Comparison of ENCODE assay signal across 8 mouse cellular contexts in genomic region chr11:97072533-97072932, GRCm38 (mm10). TPM values are rescaled to one million over a fixed set of nuclear protein-coding genes. Genes with fewer than 3 reads are reported as not detected.
DNase-seq lines count a peak whose midpoint lies in the region; ATAC-seq and TF ChIP-seq lines count a peak whose summit lies in the region.

No protein-coding gene starts in this region.

- H3K79me2 ChIP-seq in C2C12 (ENCODE audit: control insufficient read depth, insufficient read depth) = no peaks in the 10 kb centered on the region

- no peak overlapping the region for H3K4me3 ChIP-seq in forebrain, embryonic 14.5 days (ENCODE audit: low read depth, low read length)
- no peak overlapping the region for H3K4me3 ChIP-seq in forebrain, embryonic 15.5 days
- H3K4me3 ChIP-seq in C2C12 (ENCODE audit: insufficient read depth, poor library complexity, severe bottlenecking) = no peak overlapping the region
- H3K4me3 ChIP-seq in hindbrain, embryonic 14.5 days (replicated peaks; ENCODE audit: low read length) = no peak overlapping the region
- H3K4me3 ChIP-seq in limb, embryonic 14.5 days (replicated peaks; ENCODE audit: low read length) = no peak overlapping the region
- H3K4me3 ChIP-seq in neural tube, embryonic 15.5 days (replicated peaks) = no peak overlapping the region

- peak; percentile 81 for DNase-seq in forebrain, embryonic 14.5 days (ENCODE audit: low spot score)
- peak; percentile 41 for DNase-seq in c-Kit-positive CD71-positive TER-119-negative erythroid progenitor cells, embryonic 14.5 days (ENCODE audit: low read depth)
- DNase-seq in hindbrain, embryonic 14.5 days (ENCODE audit: low spot score) = peak; percentile 86
- peak; percentile 75 for DNase-seq in limb, embryonic 14.5 days (ENCODE audit: low spot score)
- no peak for DNase-seq in urinary bladder, postnatal 25 days (ENCODE audit: low spot score)

- no peak overlapping the region for H3K27ac ChIP-seq in forebrain, embryonic 14.5 days (ENCODE audit: low read depth, low read length)
- H3K27ac ChIP-seq in forebrain, embryonic 15.5 days (replicated peaks) = no peak overlapping the region
- no peak overlapping the region for H3K27ac ChIP-seq in hindbrain, embryonic 14.5 days
- no peak overlapping the region for H3K27ac ChIP-seq in limb, embryonic 14.5 days (replicated peaks; ENCODE audit: low read depth, low read length)
- H3K27ac ChIP-seq in neural tube, embryonic 15.5 days (replicated peaks) = no peak overlapping the region

- peak; percentile 30 for TF ChIP-seq CTCF in C2C12 (IDR thresholded peaks at IDR 0.05; ENCODE audit: control insufficient read depth, insufficient read depth, insufficient read length)

- H3K36me3 ChIP-seq in forebrain, embryonic 14.5 days (ENCODE audit: control insufficient read depth, insufficient read depth, low read length) = peaks cover 10% of the 10 kb centered on the region
- H3K36me3 ChIP-seq in forebrain, embryonic 15.5 days = peaks cover 5% of the 10 kb centered on the region; the same call in 1 of the 2 replicates
- no peaks in the 10 kb centered on the region for H3K36me3 ChIP-seq in C2C12 (ENCODE audit: control insufficient read depth, insufficient read depth)
- H3K36me3 ChIP-seq in hindbrain, embryonic 14.5 days (replicated peaks; ENCODE audit: control insufficient read depth, insufficient read depth) = peaks cover 17% of the 10 kb centered on the region
- H3K36me3 ChIP-seq in limb, embryonic 14.5 days (ENCODE audit: control insufficient read depth, insufficient read depth, low read length) = 0 out of 2 replicates have a peak, but pooled peaks cover 6% of the 10 kb centered on the region
- peaks cover 16% of the 10 kb centered on the region for H3K36me3 ChIP-seq in neural tube, embryonic 15.5 days

- H3K79me3 ChIP-seq in C2C12 (ENCODE audit: low read depth) = no peaks in the 10 kb centered on the region

- H3K4me1 ChIP-seq in forebrain, embryonic 14.5 days (ENCODE audit: control insufficient read depth, insufficient read depth, low read length) = no peaks in the 10 kb centered on the region
- no peaks in the 10 kb centered on the region for H3K4me1 ChIP-seq in forebrain, embryonic 15.5 days
- H3K4me1 ChIP-seq in hindbrain, embryonic 14.5 days (replicated peaks; ENCODE audit: control insufficient read depth, insufficient read depth, low read length) = no peaks in the 10 kb centered on the region
- no peaks in the 10 kb centered on the region for H3K4me1 ChIP-seq in limb, embryonic 14.5 days (ENCODE audit: control insufficient read depth, insufficient read depth, low read length)
- H3K4me1 ChIP-seq in neural tube, embryonic 15.5 days = no peaks in the 10 kb centered on the region

- no peaks in the 10 kb centered on the region for H3K9me3 ChIP-seq in forebrain, embryonic 14.5 days (replicated peaks; ENCODE audit: control insufficient read depth, low read length)
- H3K9me3 ChIP-seq in forebrain, embryonic 15.5 days = no peaks in the 10 kb centered on the region
- H3K9me3 ChIP-seq in hindbrain, embryonic 14.5 days (ENCODE audit: control insufficient read depth, low read length) = no peaks in the 10 kb centered on the region
- H3K9me3 ChIP-seq in limb, embryonic 14.5 days (ENCODE audit: control insufficient read depth, low read length) = no peaks in the 10 kb centered on the region
- H3K9me3 ChIP-seq in neural tube, embryonic 15.5 days (replicated peaks) = no peaks in the 10 kb centered on the region

- no peaks in the 10 kb centered on the region for H3K27me3 ChIP-seq in forebrain, embryonic 14.5 days (replicated peaks; ENCODE audit: control insufficient read depth, insufficient read depth, low read length)
- no peaks in the 10 kb centered on the region for H3K27me3 ChIP-seq in forebrain, embryonic 15.5 days
- H3K27me3 ChIP-seq in C2C12 (ENCODE audit: control insufficient read depth, insufficient read depth, insufficient read length) = peaks cover 14% of the 10 kb centered on the region
- no peaks in the 10 kb centered on the region for H3K27me3 ChIP-seq in hindbrain, embryonic 14.5 days (ENCODE audit: control insufficient read depth, insufficient read depth, low read length)
- H3K27me3 ChIP-seq in limb, embryonic 14.5 days (ENCODE audit: control insufficient read depth, insufficient read depth, low read length) = no peaks in the 10 kb centered on the region
- no peaks in the 10 kb centered on the region for H3K27me3 ChIP-seq in neural tube, embryonic 15.5 days (replicated peaks)

- ATAC-seq in forebrain, embryonic 14.5 days = 0 out of 2 replicates have a peak, but pooled peaks have one; percentile 15
- no peak for ATAC-seq in forebrain, embryonic 15.5 days (replicated peaks)
- no peak; the same call in 1 of the 2 replicates for ATAC-seq in hindbrain, embryonic 14.5 days (ENCODE audit: low FRiP score)
- ATAC-seq in limb, embryonic 14.5 days (ENCODE audit: low FRiP score, low read depth) = peak; percentile 53; the same call in 1 of the 2 replicates
- ATAC-seq in neural tube, embryonic 15.5 days (ENCODE audit: low FRiP score) = peak; percentile 55; the same call in 1 of the 2 replicates

- no peak overlapping the region for H3K9ac ChIP-seq in forebrain, embryonic 14.5 days (ENCODE audit: low read length)
- no peak overlapping the region for H3K9ac ChIP-seq in forebrain, embryonic 15.5 days (replicated peaks)
- H3K9ac ChIP-seq in hindbrain, embryonic 14.5 days = no peak overlapping the region
- no peak overlapping the region for H3K9ac ChIP-seq in limb, embryonic 14.5 days (ENCODE audit: low read depth, low read length, severe bottlenecking)
- no peak overlapping the region for H3K9ac ChIP-seq in neural tube, embryonic 15.5 days (replicated peaks)

- no peak for TF ChIP-seq POLR2A in limb, embryonic 14.5 days (IDR thresholded peaks at IDR 0.05; ENCODE audit: borderline replicate concordance, extremely low read depth, insufficient read depth, insufficient read length)

- WGBS in forebrain, embryonic 14.5 days = 33% methylated on average over 3 of the region's 3 CpGs
- WGBS in forebrain, embryonic 15.5 days = 32% methylated on average over 3 of the region's 3 CpGs
- WGBS in hindbrain, embryonic 14.5 days = 26% methylated on average over 3 of the region's 3 CpGs
- WGBS in limb, embryonic 14.5 days = 30% methylated on average over 3 of the region's 3 CpGs
- 27% methylated on average over 3 of the region's 3 CpGs for WGBS in neural tube, embryonic 15.5 days

- no peak overlapping the region for H3K4me2 ChIP-seq in forebrain, embryonic 14.5 days (ENCODE audit: low read length)
- no peak overlapping the region for H3K4me2 ChIP-seq in forebrain, embryonic 15.5 days (replicated peaks)
- no peak overlapping the region for H3K4me2 ChIP-seq in hindbrain, embryonic 14.5 days (replicated peaks)
- H3K4me2 ChIP-seq in limb, embryonic 14.5 days (replicated peaks; ENCODE audit: low read depth, low read length, severe bottlenecking) = no peak overlapping the region
- H3K4me2 ChIP-seq in neural tube, embryonic 15.5 days = no peak overlapping the region

- no peak overlapping the region for H3ac ChIP-seq in C2C12 (ENCODE audit: control insufficient read depth, insufficient read length, low read depth)

RNA-seq across cellular contexts. Expression of gene Osbpl7, which starts 22.1 kb away (rescaled TPM):
- polyA plus RNA-seq in forebrain, embryonic 14.5 days (2014; fragmentation: Nextera tagmentation; extraction: Ambion mirVana) = 6.1 and 6.7 TPM in 2 replicates
- 10.2 and 10.5 TPM in 2 replicates for polyA plus RNA-seq in forebrain, embryonic 15.5 days (2015; fragmentation: Nextera tagmentation; extraction: Ambion mirVana)
- polyA plus RNA-seq in C2C12 (2012; fragmentation: generic; extraction: Trizol) = 1.8 TPM
- polyA plus RNA-seq in hindbrain, embryonic 14.5 days (2014; fragmentation: Nextera tagmentation; extraction: Ambion mirVana) = 6.3 and 7.9 TPM in 2 replicates
- polyA plus RNA-seq in limb, embryonic 14.5 days (2012; rRNA removed) = 12.7 and 15.9 TPM in 2 replicates
- 6.9 and 7.0 TPM in 2 replicates for polyA plus RNA-seq in limb, embryonic 14.5 days (2014; fragmentation: Nextera tagmentation; extraction: Ambion mirVana)
- polyA plus RNA-seq in neural tube, embryonic 15.5 days (2015; fragmentation: Nextera tagmentation; extraction: Ambion mirVana) = 10.4 and 12.7 TPM in 2 replicates

RNA-seq across cellular contexts. Expression of gene Mrpl10, which starts 31.2 kb away (rescaled TPM):
- 56.2 and 57.6 TPM in 2 replicates for polyA plus RNA-seq in forebrain, embryonic 14.5 days (2014; fragmentation: Nextera tagmentation; extraction: Ambion mirVana)
- 57.0 and 58.4 TPM in 2 replicates for polyA plus RNA-seq in forebrain, embryonic 15.5 days (2015; fragmentation: Nextera tagmentation; extraction: Ambion mirVana)
- polyA plus RNA-seq in C2C12 (2012; fragmentation: generic; extraction: Trizol) = 77.5 TPM
- polyA plus RNA-seq in hindbrain, embryonic 14.5 days (2014; fragmentation: Nextera tagmentation; extraction: Ambion mirVana) = 60.5 TPM in 2 replicates
- 84.5 and 92.2 TPM in 2 replicates for polyA plus RNA-seq in limb, embryonic 14.5 days (2012; rRNA removed)
- polyA plus RNA-seq in limb, embryonic 14.5 days (2014; fragmentation: Nextera tagmentation; extraction: Ambion mirVana) = 77.3 and 82.3 TPM in 2 replicates
- polyA plus RNA-seq in neural tube, embryonic 15.5 days (2015; fragmentation: Nextera tagmentation; extraction: Ambion mirVana) = 63.7 and 67.4 TPM in 2 replicates

RNA-seq across cellular contexts. Expression of gene Lrrc46, which starts 31.3 kb away (rescaled TPM):
- polyA plus RNA-seq in forebrain, embryonic 14.5 days (2014; fragmentation: Nextera tagmentation; extraction: Ambion mirVana) = 4.3 and 4.5 TPM in 2 replicates
- 2.9 and 4.6 TPM in 2 replicates for polyA plus RNA-seq in forebrain, embryonic 15.5 days (2015; fragmentation: Nextera tagmentation; extraction: Ambion mirVana)
- polyA plus RNA-seq in C2C12 (2012; fragmentation: generic; extraction: Trizol) = 1.0 TPM
- polyA plus RNA-seq in hindbrain, embryonic 14.5 days (2014; fragmentation: Nextera tagmentation; extraction: Ambion mirVana) = 2.6 and 4.3 TPM in 2 replicates
- 0.63 and 0.95 TPM in 2 replicates for polyA plus RNA-seq in limb, embryonic 14.5 days (2012; rRNA removed)
- 0.69 and 0.91 TPM in 2 replicates for polyA plus RNA-seq in limb, embryonic 14.5 days (2014; fragmentation: Nextera tagmentation; extraction: Ambion mirVana)
- polyA plus RNA-seq in neural tube, embryonic 15.5 days (2015; fragmentation: Nextera tagmentation; extraction: Ambion mirVana) = 1.9 and 2.3 TPM in 2 replicates

RNA-seq across cellular contexts. Expression of gene Tbx21, which starts 42.6 kb away (rescaled TPM):
- polyA plus RNA-seq in forebrain, embryonic 14.5 days (2014; fragmentation: Nextera tagmentation; extraction: Ambion mirVana) = 0.11 and 0.13 TPM in 2 replicates
- 0.22 and 0.42 TPM in 2 replicates for polyA plus RNA-seq in forebrain, embryonic 15.5 days (2015; fragmentation: Nextera tagmentation; extraction: Ambion mirVana)
- polyA plus RNA-seq in C2C12 (2012; fragmentation: generic; extraction: Trizol) = not detected
- not detected in 2 replicates for polyA plus RNA-seq in hindbrain, embryonic 14.5 days (2014; fragmentation: Nextera tagmentation; extraction: Ambion mirVana)
- polyA plus RNA-seq in limb, embryonic 14.5 days (2012; rRNA removed) = 0.10 and 0.11 TPM in 2 replicates
- polyA plus RNA-seq in limb, embryonic 14.5 days (2014; fragmentation: Nextera tagmentation; extraction: Ambion mirVana) = not detected in 2 replicates
- polyA plus RNA-seq in neural tube, embryonic 15.5 days (2015; fragmentation: Nextera tagmentation; extraction: Ambion mirVana) = 0.23 and 0.43 TPM in 2 replicates

RNA-seq across cellular contexts. Expression of gene Scrn2, which starts 42.8 kb away (rescaled TPM):
- polyA plus RNA-seq in forebrain, embryonic 14.5 days (2014; fragmentation: Nextera tagmentation; extraction: Ambion mirVana) = 15.0 and 15.4 TPM in 2 replicates
- polyA plus RNA-seq in forebrain, embryonic 15.5 days (2015; fragmentation: Nextera tagmentation; extraction: Ambion mirVana) = 16.0 and 17.2 TPM in 2 replicates
- polyA plus RNA-seq in C2C12 (2012; fragmentation: generic; extraction: Trizol) = 21.1 TPM
- 11.5 and 12.7 TPM in 2 replicates for polyA plus RNA-seq in hindbrain, embryonic 14.5 days (2014; fragmentation: Nextera tagmentation; extraction: Ambion mirVana)
- polyA plus RNA-seq in limb, embryonic 14.5 days (2012; rRNA removed) = 23.3 and 29.0 TPM in 2 replicates
- polyA plus RNA-seq in limb, embryonic 14.5 days (2014; fragmentation: Nextera tagmentation; extraction: Ambion mirVana) = 20.3 and 21.4 TPM in 2 replicates
- 12.6 and 18.5 TPM in 2 replicates for polyA plus RNA-seq in neural tube, embryonic 15.5 days (2015; fragmentation: Nextera tagmentation; extraction: Ambion mirVana)

Comparison
In these comparisons a context has a peak if more than half of its experiments do, and no peak if none do; other contexts are left out.
1. ATAC-seq: peak in forebrain, embryonic 14.5 days (single experiment), limb, embryonic 14.5 days (single experiment) and neural tube, embryonic 15.5 days (single experiment); none in forebrain, embryonic 15.5 days (single experiment) and hindbrain, embryonic 14.5 days (single experiment).